Mouse (Mus musculus): ENCODE measurements around the gene Xcl1. TPM values are rescaled to one million over a fixed set of nuclear protein-coding genes. Genes with fewer than 3 reads are reported as not detected.

The Xcl1 gene
- polyA plus RNA-seq, 1 experiment from 2014 or later, result 0.52 TPM

Other genes with a start within 250 kb of the Xcl1 start
- gene Dpt, start 138.9 kb downstream of the Xcl1 start, polyA plus RNA-seq (2015; fragmentation: Nextera tagmentation; extraction: Ambion mirVana), result 15.1 and 19.8 TPM in 2 replicates
- 0.05 TPM in 1 of 2 replicates, not detected in the other for gene Tbx19, start 225.2 kb upstream of the Xcl1 start, polyA plus RNA-seq (2015; fragmentation: Nextera tagmentation; extraction: Ambion mirVana)